Comparison of ENCODE assay signal across 23 mouse cellular contexts in genomic region chr9:62819494-62819893, GRCm38 (mm10). TPM values are rescaled to one million over a fixed set of nuclear protein-coding genes. Genes with fewer than 3 reads are reported as not detected.
DNase-seq lines count a peak whose midpoint lies in the region; ATAC-seq and TF ChIP-seq lines count a peak whose summit lies in the region.
"Had no signal": no experiment of that assay in that cellular context is flagged by ENCODE, and none has a peak within 500 bp of the region (broad histone marks: within the 10 kb centered on the region; RNA-seq: fewer than 3 reads in every experiment).

No protein-coding gene starts in this region.

- no peak for TF ChIP-seq CTCF in intestine, postnatal 0 days (IDR thresholded peaks at IDR 0.05; ENCODE audit: low read depth)

- no peaks in the 10 kb centered on the region for H3K9me3 ChIP-seq in intestine, postnatal 0 days (ENCODE audit: control insufficient read depth)
- H3K9me3 ChIP-seq: embryonic facial prominence, embryonic 10.5 days; embryonic facial prominence, embryonic 12.5 days; forebrain, embryonic 13.5 days; forebrain, embryonic 15.5 days; G1E had no signal

- no peak overlapping the region for H3K4me2 ChIP-seq in intestine, postnatal 0 days (replicated peaks; ENCODE audit: low read depth)
- H3K4me2 ChIP-seq: embryonic facial prominence, embryonic 12.5 days; forebrain, embryonic 13.5 days; forebrain, embryonic 15.5 days had no signal

- H3K4me1 ChIP-seq in intestine, postnatal 0 days (replicated peaks; ENCODE audit: control insufficient read depth, insufficient read depth, low read length): no peaks in the 10 kb centered on the region
- H3K4me1 ChIP-seq: embryonic facial prominence, embryonic 12.5 days had no signal

- WGBS in intestine, postnatal 0 days: 68% methylated on average over 2 of the region's 3 CpGs

- intact Hi-C loops in heart, postnatal 10 days (cut with DNase I): no loop called here

- peak; percentile 71 for DNase-seq in heart, adult 11 months
- DNase-seq in heart, postnatal 10 days: no peak
- peak; percentile 58 for DNase-seq in ES-CJ7 (ENCODE audit: low read depth, low spot score)
- DNase-seq in R1 (ENCODE audit: low read depth, low spot score): peak; percentile 89
- DNase-seq in thymus, postnatal 36 days: no peak
- no peak for DNase-seq in heart, adult 18-20 months
- DNase-seq: adrenal gland, adult 8-10 months; adrenal gland, postnatal 14 days; adrenal gland, postnatal 36 days; cerebellum, adult 11-12 months; cerebellum, adult 2 months; cerebellum, adult 9-10 months; cerebellum, postnatal 10 days; cerebellum, postnatal 25 days; forebrain, postnatal 0 days had no signal

- no peak overlapping the region for H3K9ac ChIP-seq in intestine, postnatal 0 days (ENCODE audit: low read depth, low read length)
- H3K9ac ChIP-seq: embryonic facial prominence, embryonic 12.5 days; forebrain, embryonic 13.5 days; forebrain, embryonic 15.5 days; forebrain, postnatal 0 days had no signal

- H3K27me3 ChIP-seq in intestine, postnatal 0 days (replicated peaks; ENCODE audit: control insufficient read depth, insufficient read depth, low read length): no peaks in the 10 kb centered on the region
- H3K27me3 ChIP-seq: embryonic facial prominence, embryonic 12.5 days; forebrain, embryonic 13.5 days; forebrain, embryonic 15.5 days; Patski had no signal

- no peak overlapping the region for H3K27ac ChIP-seq in intestine, postnatal 0 days (ENCODE audit: low read depth, low read length)
- H3K27ac ChIP-seq: embryonic facial prominence, embryonic 10.5 days; embryonic facial prominence, embryonic 12.5 days; forebrain, embryonic 13.5 days; forebrain, embryonic 15.5 days had no signal

- ATAC-seq in intestine, postnatal 0 days: no peak
- ATAC-seq: activated CD4-positive, CD25-positive, alpha-beta regulatory T cell, adult 4 months; forebrain, embryonic 13.5 days; forebrain, embryonic 15.5 days; forebrain, postnatal 0 days; Patski had no signal

- no peak overlapping the region for H3K4me3 ChIP-seq in intestine, postnatal 0 days (ENCODE audit: low read depth, low read length)
- H3K4me3 ChIP-seq: embryonic facial prominence, embryonic 10.5 days; embryonic facial prominence, embryonic 12.5 days; forebrain, embryonic 13.5 days; forebrain, embryonic 15.5 days had no signal

- H3K36me3 ChIP-seq in intestine, postnatal 0 days (ENCODE audit: control insufficient read depth, insufficient read depth): no peaks in the 10 kb centered on the region
- H3K36me3 ChIP-seq: embryonic facial prominence, embryonic 10.5 days; embryonic facial prominence, embryonic 12.5 days; forebrain, embryonic 15.5 days; G1E had no signal

RNA-seq across cellular contexts. Expression of gene Fem1b, which starts 7.8 kb away (rescaled TPM):
- 10 to 100 TPM; 31.3 to 34.9 TPM for total RNA-seq in heart, postnatal 10 days (2021)
- polyA plus RNA-seq in intestine, postnatal 0 days (2015; fragmentation: Nextera tagmentation; extraction: Ambion mirVana): 8.9 and 9.2 TPM in 2 replicates
- total RNA-seq in heart, adult 18-20 months (2021): 10 to 100 TPM; 15.8 to 16.1 TPM

RNA-seq across cellular contexts. Expression of gene Cln6, which starts 19.1 kb away (rescaled TPM):
- 10 to 100 TPM; 19.7 to 23.4 TPM for total RNA-seq in heart, postnatal 10 days (2021)
- polyA plus RNA-seq in intestine, postnatal 0 days (2015; fragmentation: Nextera tagmentation; extraction: Ambion mirVana): 60.3 and 63.3 TPM in 2 replicates
- 10 to 100 TPM; 25.8 TPM for total RNA-seq in heart, adult 18-20 months (2021)

RNA-seq across cellular contexts. Expression of gene Calml4, which starts 38.4 kb away (rescaled TPM):
- total RNA-seq in heart, postnatal 10 days (2021): 1 to 10 TPM; 1.8 to 2.2 TPM
- polyA plus RNA-seq in intestine, postnatal 0 days (2015; fragmentation: Nextera tagmentation; extraction: Ambion mirVana): 597 and 634 TPM in 2 replicates
- under 1 TPM; 0.17 to 0.90 TPM for total RNA-seq in heart, adult 18-20 months (2021)
- polyA plus RNA-seq: activated CD4-positive, CD25-positive, alpha-beta regulatory T cell, adult 4 months had no signal

Comparison
In these comparisons a context has a peak if more than half of its experiments do, and no peak if none do; other contexts are left out.
1. DNase-seq: peak in heart, adult 11 months (single experiment), ES-CJ7 (single experiment) and R1 (single experiment); none in heart, postnatal 10 days (0 of 2), thymus, postnatal 36 days (0 of 2) and heart, adult 18-20 months (0 of 2).